Mouse (Mus musculus): ENCODE measurements around the gene Ccdc51. TPM values are rescaled to one million over a fixed set of nuclear protein-coding genes. Genes with fewer than 3 reads are reported as not detected.

Ccdc51 gene
- total RNA-seq, 2 experiments from 2014 or later: 3.7 TPM; not detected in 1

GRCm38 (mm10) chr9:109056081-109056690, 26.1 kb upstream of the Ccdc51 start:
- no peak for ATAC-seq (replicated peaks; ENCODE audit: low FRiP score, poor library complexity, severe bottlenecking)

DNA sequence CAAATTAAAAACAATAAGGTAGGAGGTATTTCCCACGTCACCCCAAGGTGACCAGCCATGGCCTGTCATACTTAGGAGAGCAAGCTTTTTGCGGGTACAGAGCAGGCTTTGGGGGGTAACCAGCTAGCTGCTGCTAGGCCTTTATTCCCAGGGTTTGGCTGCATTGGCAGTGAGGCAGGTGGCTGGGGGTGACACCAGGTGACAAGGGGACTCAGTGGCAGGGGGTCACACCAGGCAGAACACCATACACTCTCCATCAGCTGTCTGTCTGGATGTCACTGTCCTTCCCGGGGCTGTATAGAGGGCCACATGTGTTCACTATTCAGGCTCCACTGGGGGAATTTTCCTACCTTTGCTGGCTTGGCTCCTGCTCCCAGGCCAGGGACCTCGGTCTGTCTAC, 25.4 kb upstream of the Ccdc51 start:
- ATAC-seq (replicated peaks; ENCODE audit: low FRiP score, poor library complexity, severe bottlenecking): no peak

- no peak for ATAC-seq (replicated peaks; ENCODE audit: low FRiP score, poor library complexity, severe bottlenecking)
Observed at GRCm38 (mm10) chr9:109057543-109057942, 24.8 kb upstream of the Ccdc51 start.

DNA sequence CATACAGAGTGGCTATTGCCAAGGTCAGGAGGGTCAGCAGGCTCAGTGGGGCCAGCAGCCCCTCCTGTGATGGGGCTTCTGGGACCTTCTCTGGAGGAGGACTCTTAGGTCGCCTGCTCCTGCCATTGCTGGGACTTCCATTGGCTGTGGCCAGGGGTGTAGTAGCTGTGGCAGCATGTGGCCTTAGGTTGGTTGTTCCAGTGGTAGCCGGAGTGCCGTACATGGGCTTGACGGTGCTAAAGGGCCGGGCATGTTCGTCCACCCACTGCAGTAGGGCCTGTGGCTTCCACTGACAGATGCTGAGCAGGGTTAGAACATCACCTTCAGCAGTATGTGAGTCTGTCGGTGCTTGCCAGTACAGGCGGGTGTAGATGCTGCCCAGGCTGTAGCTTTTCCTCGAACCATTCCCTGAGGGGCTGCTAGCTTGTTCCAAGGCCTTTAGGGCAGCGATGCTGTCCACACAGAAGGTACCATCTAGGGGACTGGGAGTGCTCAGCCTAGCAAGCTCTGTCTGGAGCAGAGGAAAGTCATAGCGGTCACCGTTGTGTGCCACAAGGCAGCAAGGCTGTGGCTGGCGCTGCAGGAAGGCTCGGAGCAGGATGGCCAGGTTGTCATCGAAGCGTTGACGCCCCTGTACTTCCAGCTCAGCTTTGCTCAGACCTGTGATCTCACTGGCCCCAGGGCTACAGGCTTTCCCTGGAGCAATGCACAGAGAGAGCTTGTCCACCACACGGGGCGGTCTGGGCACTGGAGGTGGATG, 24.1 kb upstream of the Ccdc51 start:
- ATAC-seq (replicated peaks; ENCODE audit: low FRiP score, poor library complexity, severe bottlenecking): no peak

DNA sequence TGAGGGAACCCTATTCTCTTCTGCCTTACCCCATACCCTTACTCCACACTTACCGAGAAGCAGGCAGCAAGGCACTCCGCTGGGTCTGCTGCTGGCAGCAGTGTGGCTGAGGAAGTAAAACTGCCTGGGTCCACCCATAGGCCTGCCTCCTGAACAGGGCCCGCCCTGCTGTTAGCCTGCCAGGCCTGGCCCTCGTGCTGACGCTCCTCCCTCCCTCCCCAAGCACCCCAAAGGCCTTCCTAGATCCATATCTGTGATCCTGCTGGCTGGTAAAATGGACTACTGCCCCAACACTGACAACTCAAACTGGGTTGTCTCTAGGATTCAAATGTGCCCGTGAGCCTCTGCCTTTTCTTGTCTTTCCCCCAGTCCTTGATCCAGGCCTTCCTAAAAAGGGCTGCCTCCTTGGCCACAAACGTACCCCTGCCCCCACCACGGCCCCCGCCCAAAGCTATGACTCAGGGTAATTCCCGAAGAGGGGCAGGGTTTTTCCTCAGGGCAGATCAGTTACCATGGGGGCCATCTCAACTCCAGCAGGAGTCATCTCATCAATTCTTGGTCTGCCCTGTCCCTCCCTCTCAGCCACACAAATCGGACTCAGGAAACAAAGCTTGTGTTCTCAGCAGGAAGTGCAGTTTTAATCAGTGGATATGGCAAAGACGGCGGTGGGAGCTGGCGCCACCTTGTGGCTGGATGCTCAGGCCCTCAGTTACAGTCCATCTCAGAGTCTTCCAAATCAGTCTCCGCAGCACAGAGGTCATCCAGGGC, 23.0 kb upstream of the Ccdc51 start, which contains the start of gene Trex1:
Trex1 (minus strand) TSS at position 599 of the 768 bp plus-strand sequence.
- ATAC-seq (replicated peaks; ENCODE audit: low FRiP score, poor library complexity, severe bottlenecking): peak; percentile 91

DNA sequence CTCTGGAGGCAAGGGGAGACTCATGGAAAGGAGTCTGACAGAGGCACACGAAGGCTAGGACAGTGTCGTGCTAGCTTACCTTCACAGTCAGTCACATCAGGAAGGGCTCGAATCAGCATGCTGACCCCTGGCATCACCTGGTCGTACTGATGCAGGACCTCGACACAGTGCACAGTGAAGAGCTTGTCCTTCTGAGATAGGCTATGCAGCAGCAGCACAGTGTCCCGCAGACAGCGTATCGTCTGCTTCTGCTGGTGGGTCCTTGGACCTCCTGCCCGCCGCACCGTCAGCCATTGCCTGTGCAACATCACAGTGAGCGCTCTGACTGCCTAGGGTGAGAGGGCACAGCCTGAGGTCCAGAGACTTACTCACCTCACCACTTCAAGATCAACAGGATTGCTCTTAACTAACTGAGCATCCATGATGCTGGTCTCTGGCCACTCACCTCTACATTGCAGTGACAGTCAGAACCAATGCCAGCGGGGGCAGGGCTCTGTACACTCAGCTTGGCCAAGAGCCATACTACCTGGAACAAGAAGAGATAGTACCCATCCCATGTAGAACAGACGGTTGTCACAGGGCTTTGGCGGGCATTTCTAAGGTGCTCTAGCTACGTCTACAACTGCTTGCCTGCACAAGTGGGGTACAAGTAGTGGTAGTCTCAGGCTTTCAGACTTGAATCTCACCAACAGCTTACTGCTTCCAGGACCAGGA, 22.0 kb upstream of the Ccdc51 start:
- ATAC-seq (replicated peaks; ENCODE audit: low FRiP score, poor library complexity, severe bottlenecking): no peak

DNA sequence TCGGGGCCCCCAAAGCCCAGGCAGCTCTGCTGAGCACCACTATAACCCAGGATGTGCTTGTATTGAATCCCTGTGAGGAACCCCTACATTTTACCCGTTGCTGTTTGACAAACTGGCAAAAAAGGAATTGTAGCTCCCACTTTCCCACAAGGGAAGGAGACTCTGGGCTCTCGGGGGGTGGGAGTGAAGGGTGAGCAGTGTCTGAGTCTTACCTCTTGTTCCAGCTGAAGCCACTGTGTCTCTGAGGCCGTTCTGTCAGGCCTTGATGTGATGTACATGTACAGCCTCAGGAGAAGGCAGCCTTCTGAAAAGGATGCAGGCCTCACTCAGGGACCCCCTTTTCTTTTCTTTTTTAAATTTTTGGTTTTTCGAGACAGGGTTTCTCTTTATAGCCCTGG, 21.4 kb upstream of the Ccdc51 start:
- no peak for ATAC-seq (replicated peaks; ENCODE audit: low FRiP score, poor library complexity, severe bottlenecking)

DNA sequence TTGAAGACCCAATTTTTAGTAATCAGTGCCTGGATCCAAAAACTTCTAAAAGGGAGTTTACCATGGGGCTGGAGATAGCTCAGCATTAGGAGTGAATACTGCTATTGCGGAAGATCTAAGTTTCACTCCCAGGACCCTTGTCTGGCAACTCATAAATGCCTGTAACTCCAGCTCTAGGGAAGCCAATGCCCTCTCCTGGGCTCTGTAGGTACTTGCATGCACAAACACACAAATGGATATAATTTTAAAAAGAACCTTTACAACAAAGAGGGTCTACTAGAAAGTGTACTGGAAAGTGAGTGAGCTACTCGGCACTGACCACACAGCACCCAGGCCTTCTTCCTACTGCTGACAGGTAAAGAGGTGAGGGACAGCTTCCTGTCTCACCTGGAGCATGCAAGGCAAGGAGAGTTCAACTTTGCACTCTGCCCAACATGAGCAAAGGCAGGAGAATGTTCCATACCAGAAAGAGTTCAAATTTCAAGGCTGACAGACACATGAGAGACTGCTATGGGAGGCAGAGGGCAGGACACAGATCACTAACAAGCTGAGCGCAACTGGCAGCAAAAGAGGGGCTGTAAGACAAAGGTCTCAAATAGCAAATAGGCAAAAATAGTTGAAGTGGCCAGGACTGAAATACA, 14.1 kb upstream of the Ccdc51 start:
- no peak for ATAC-seq (replicated peaks; ENCODE audit: low FRiP score, poor library complexity, severe bottlenecking)

- peak; percentile 99 for ATAC-seq (replicated peaks; ENCODE audit: low FRiP score, poor library complexity, severe bottlenecking)
Observed at GRCm38 (mm10) chr9:109073661-109074573, 8.4 kb upstream of the Ccdc51 start, which contains the start of gene Atrip. Gene Atrip (minus strand): TSS chr9:109074124.

- no peak for ATAC-seq (replicated peaks; ENCODE audit: low FRiP score, poor library complexity, severe bottlenecking)
Observed at GRCm38 (mm10) chr9:109080516-109080915, 1.8 kb upstream of the Ccdc51 start.

- ATAC-seq (replicated peaks; ENCODE audit: low FRiP score, poor library complexity, severe bottlenecking): 0 out of 2 replicates have a peak, but pooled peaks have one; percentile 17
Observed at GRCm38 (mm10) chr9:109081749-109082123, 557 bp upstream of the Ccdc51 start.

- no peak for ATAC-seq (replicated peaks; ENCODE audit: low FRiP score, poor library complexity, severe bottlenecking)
Observed at GRCm38 (mm10) chr9:109084922-109085321, 2.6 kb downstream of the Ccdc51 start.

GRCm38 (mm10) chr9:109087987-109088386, 5.7 kb downstream of the Ccdc51 start:
- ATAC-seq (replicated peaks; ENCODE audit: low FRiP score, poor library complexity, severe bottlenecking): no peak

DNA sequence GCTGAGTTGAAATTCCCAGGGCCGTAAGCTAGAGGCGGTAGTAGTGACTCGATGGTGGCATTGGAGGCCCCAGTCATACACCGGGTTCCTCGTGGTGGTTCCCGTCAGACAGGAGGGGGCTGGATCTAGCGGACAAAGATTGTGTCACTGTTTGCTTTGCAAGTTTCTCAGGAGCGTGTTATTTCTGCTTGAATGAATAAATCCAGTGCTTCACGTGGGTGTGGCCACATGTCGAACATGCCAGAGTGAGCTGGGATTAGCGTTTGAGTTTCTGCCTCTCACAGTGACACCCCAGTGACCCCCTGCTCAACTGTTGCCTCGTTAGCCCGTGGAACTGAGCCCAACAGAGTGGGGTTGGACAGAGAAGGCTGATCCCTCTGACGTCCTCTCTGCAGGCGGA, 8.2 kb downstream of the Ccdc51 start:
- no peak for ATAC-seq (replicated peaks; ENCODE audit: low FRiP score, poor library complexity, severe bottlenecking)

DNA sequence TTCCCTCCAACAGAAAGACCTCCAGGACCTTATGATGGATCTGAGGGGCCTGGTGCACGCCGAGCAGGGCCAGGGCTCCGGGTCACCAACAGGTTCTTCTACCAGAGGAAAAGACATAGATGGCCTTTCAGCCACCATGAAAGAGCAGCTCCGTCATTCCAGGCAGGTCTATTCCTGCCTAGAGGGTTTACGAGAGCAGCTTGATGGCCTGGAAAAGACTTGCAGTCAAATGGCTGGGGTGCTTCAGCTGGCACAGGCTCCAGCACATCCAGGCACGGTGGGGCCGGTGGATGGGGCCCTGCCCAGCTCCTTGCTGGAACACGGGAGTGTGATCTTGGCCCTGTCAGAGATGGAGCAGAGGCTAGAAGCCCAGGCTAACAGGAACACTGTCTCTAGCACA, 9.5 kb downstream of the Ccdc51 start:
- ATAC-seq (replicated peaks; ENCODE audit: low FRiP score, poor library complexity, severe bottlenecking): no peak

DNA sequence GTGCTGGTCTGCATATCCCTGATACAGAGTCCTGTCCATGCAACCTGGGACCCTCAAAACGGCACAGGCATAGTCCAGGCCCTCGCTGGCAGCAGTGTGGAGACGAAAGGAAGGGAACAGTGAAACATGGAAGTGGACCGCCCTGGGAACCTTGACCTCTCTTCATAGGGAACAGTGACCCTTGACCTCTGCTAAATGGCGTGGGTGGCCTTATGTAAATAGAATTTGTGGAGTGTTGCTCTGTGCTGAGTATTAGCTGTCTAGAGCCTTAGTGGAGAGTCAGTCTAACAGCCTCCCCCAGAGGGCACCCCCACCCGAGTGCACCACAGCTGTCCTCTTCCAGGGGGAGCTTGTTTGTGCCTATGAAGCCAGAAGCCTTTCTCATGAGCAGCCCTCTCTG, 10.5 kb downstream of the Ccdc51 start:
- ATAC-seq (replicated peaks; ENCODE audit: low FRiP score, poor library complexity, severe bottlenecking): no peak

DNA sequence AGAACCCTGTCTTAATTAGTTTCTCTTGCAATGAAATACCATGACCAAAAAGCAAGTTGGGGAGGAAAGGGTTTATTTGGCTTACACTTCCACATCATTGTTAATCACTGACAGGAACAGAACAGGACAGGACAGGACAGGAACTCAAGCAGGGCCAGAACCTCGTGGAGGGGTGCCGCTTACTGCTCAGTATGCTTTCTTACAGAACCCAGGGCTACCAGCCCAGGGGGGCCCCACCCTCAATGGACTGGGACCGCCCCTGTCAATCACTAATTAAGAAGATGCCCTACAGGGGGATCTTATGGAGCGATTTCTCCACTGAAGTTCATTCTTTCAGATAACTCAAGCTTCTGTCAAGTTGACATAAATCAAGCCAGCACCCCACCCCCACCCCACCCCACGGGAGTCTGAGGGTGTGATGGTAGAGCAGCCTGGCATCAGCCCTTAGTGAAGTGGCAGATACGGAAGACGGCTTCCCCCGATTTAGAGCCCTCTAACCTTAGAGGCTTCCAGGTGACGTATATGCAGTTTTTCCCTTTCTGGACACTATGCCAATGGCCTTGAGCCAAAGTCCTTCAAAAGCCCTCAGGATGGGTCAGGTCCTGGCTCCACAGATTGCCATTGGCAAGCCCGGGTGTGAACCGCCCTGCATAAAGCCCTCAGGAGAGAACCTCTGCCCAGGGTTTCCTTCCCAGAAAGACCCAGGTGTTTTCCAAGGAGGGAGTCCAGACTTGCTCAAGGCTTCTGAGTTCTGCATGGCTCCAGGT, 11.7 kb downstream of the Ccdc51 start:
- ATAC-seq (replicated peaks; ENCODE audit: low FRiP score, poor library complexity, severe bottlenecking): no peak
